Mouse (Mus musculus) ES-E14 (cell line): Measurements from ENCODE around the gene Fbxo21. TPM values are rescaled to one million over a fixed set of nuclear protein-coding genes. Genes with fewer than 3 reads are reported as not detected.

ENCODE experiments used
- DNase-seq: peaks from one replicate; pipeline ENCODE4 v3.0.0-alpha.2; 2013; ENCODE audit warnings: low read depth, low spot score
- H3K27ac ChIP-seq: 2 replicates; pipeline ENCODE4 v1.5.1; 2012; ENCODE audit warnings: low read depth, mild to moderate bottlenecking, low read length, moderate library complexity, mixed read lengths; ENCODE audit not compliant: poor library complexity, insufficient read depth, severe bottlenecking
- H3K36me3 ChIP-seq: 2 replicates; pipeline ENCODE4 v1.6.1; 2012; ENCODE audit warnings: mild to moderate bottlenecking, low read length, moderate library complexity, mixed read lengths; ENCODE audit not compliant: control insufficient read depth, poor library complexity, insufficient read depth, severe bottlenecking
- H3K4me1 ChIP-seq, 2 experiments: fragments of 150-350 bp in 1 of 2; sonication (generic) in 1 of 2; 2 replicates each; pipeline ENCODE4 v1.6.1; 2012; ENCODE audit warnings: low read length in 2 of 2, mild to moderate bottlenecking in 1 of 2, mixed read lengths in 1 of 2; ENCODE audit not compliant: control insufficient read depth in 2 of 2, insufficient read depth in 2 of 2, poor library complexity in 1 of 2
- H3K4me3 ChIP-seq, 2 experiments: fragments of 150-350 bp in 1 of 2; sonication (generic) in 1 of 2; 2 replicates each; pipeline ENCODE4 v1.5.1; 2012; ENCODE audit warnings: low read length in 2 of 2, low read depth in 1 of 2, mild to moderate bottlenecking in 1 of 2, mixed read lengths in 1 of 2; ENCODE audit not compliant: insufficient read depth in 1 of 2, poor library complexity in 1 of 2, severe bottlenecking in 1 of 2
- H3K9ac ChIP-seq: 2 replicates; pipeline ENCODE4 v1.6.1; 2012; ENCODE audit warnings: low read depth, mild to moderate bottlenecking, low read length, mixed read lengths; ENCODE audit not compliant: poor library complexity, insufficient read depth, severe bottlenecking
- H3K9me3 ChIP-seq: fragments of 150-350 bp; sonication (generic); 2 replicates; pipeline ENCODE4 v1.6.1; 2012; ENCODE audit warnings: low read depth, mild to moderate bottlenecking, low read length; ENCODE audit not compliant: control insufficient read depth, insufficient read depth
- CHD2 ChIP-seq: IDR thresholded peaks from 2 replicates; pipeline ENCODE4 v1.6.1; 2014; ENCODE audit warnings: mild to moderate bottlenecking, low read depth, low read length, inconsistent platforms
- HCFC1 ChIP-seq: IDR thresholded peaks from 2 replicates; pipeline ENCODE4 v1.6.1; 2012; ENCODE audit warnings: low read length, inconsistent platforms, borderline replicate concordance; ENCODE audit not compliant: insufficient read depth
- MAFK ChIP-seq: IDR thresholded peaks from 2 replicates; pipeline ENCODE4 v1.6.1; 2014; ENCODE audit warnings: mild to moderate bottlenecking, low read depth, low read length, inconsistent platforms; ENCODE audit not compliant: insufficient read depth
- ZC3H11A ChIP-seq: IDR thresholded peaks from 2 replicates; pipeline ENCODE4 v1.6.1; 2012; ENCODE audit warnings: low read depth, mild to moderate bottlenecking, inconsistent platforms, low read length, borderline replicate concordance
- ZNF384 ChIP-seq: IDR thresholded peaks from 2 replicates; pipeline ENCODE4 v1.6.1; 2012; ENCODE audit warnings: low read depth, low read length, inconsistent platforms
- in situ Hi-C, 2 experiments: fragments of 600-800 bp; cut with MboI; formaldehyde crosslinking; loops; one replicate each; pipeline ENCODE4 v1.15.1; 2025; ENCODE audit warnings: low sequenced_read_pairs in 2 of 2, inconsistent platforms in 1 of 2; ENCODE audit not compliant: unreplicated experiment in 2 of 2
- total RNA-seq: library from RNA; depleted of rRNA; stranded (reverse); fragments of 300-350 nt; gene quantifications from 2 replicates; pipeline ENCODE4 v1.2.3, GENCODE M21; 2012; rRNA removed

The Fbxo21 gene
- 19.7 and 23.2 TPM in 2 replicates for total RNA-seq

- peak; percentile 94 for DNase-seq
- H3K9ac ChIP-seq = peak within 1 kb of the TSS; percentile 89
- H3K36me3 ChIP-seq = peaks cover 8% of the 10 kb centered on the region
- TF ChIP-seq ZNF384 (no peak), HCFC1 (peak; percentile 55; the same call in 1 of the 2 replicates)
- no peaks in the 10 kb centered on the region for H3K4me1 ChIP-seq
- H3K4me3 ChIP-seq = peak within 1 kb of the TSS; percentile 97 to 99
- no peak within 1 kb of the TSS for H3K27ac ChIP-seq
- no peaks in the 10 kb centered on the region for H3K9me3 ChIP-seq
- in situ Hi-C loops = no loop called here
Observed at GRCm38 (mm10) chr5:117976657-117977500, at the start of gene Fbxo21. Gene Fbxo21 (plus strand): TSS chr5:117976730.

- Histone ChIP-seq H3K27ac (no peak overlapping the region), H3K9me3 (no peaks in the 10 kb centered on the region), H3K4me3 (no peak overlapping the region), H3K36me3 (no peaks in the 10 kb centered on the region), H3K4me1 (no peaks in the 10 kb centered on the region), H3K9ac (no peak overlapping the region)
- DNase-seq = no peak
- TF ChIP-seq CHD2 = no peak
- TF ChIP-seq ZNF384 = no peak
- TF ChIP-seq ZC3H11A = no peak
- no peak for TF ChIP-seq MAFK
- no peak for TF ChIP-seq HCFC1
- in situ Hi-C loops = loop anchor here in 1 of 2 experiments (25.0 kb wide), 1 partner anchor 416 kb away; no protein-coding TSS in a partner anchor
Observed at GRCm38 (mm10) chr5:117928553-117928952, 48.0 kb upstream of the Fbxo21 start.

- DNase-seq = no peak
- TF ChIP-seq HCFC1 (no peak), ZC3H11A (no peak), MAFK (no peak), ZNF384 (no peak), CHD2 (no peak)
- Histone ChIP-seq H3K4me1 (no peaks in the 10 kb centered on the region), H3K9me3 (no peaks in the 10 kb centered on the region), H3K4me3 (no peak overlapping the region), H3K36me3 (no peaks in the 10 kb centered on the region), H3K27ac (no peak overlapping the region), H3K9ac (no peak overlapping the region)
- in situ Hi-C loops = loop anchor here (5.0 to 25.0 kb wide), 2 partner anchors 420 to 425 kb away; no protein-coding TSS in a partner anchor
Observed at GRCm38 (mm10) chr5:117932222-117932621, 44.3 kb upstream of the Fbxo21 start.

GRCm38 (mm10) chr5:117932862-117933261 is 43.7 kb upstream of the Fbxo21 start:
- DNase-seq = peak; percentile 69
- no peaks in the 10 kb centered on the region for H3K36me3 ChIP-seq
- H3K4me3 ChIP-seq = no peak overlapping the region
- no peaks in the 10 kb centered on the region for H3K9me3 ChIP-seq
- TF ChIP-seq CHD2 = no peak
- no peak for TF ChIP-seq ZNF384
- no peak for TF ChIP-seq HCFC1
- no peak for TF ChIP-seq MAFK
- TF ChIP-seq ZC3H11A = peak; percentile 43; the same call in 1 of the 2 replicates
- no peak overlapping the region for H3K27ac ChIP-seq
- in situ Hi-C loops = loop anchor here (5.0 to 25.0 kb wide), 2 partner anchors 421 to 426 kb away; no protein-coding TSS in a partner anchor
- H3K9ac ChIP-seq = no peak overlapping the region
- H3K4me1 ChIP-seq = no peaks in the 10 kb centered on the region
